In the genomic region with DNA sequence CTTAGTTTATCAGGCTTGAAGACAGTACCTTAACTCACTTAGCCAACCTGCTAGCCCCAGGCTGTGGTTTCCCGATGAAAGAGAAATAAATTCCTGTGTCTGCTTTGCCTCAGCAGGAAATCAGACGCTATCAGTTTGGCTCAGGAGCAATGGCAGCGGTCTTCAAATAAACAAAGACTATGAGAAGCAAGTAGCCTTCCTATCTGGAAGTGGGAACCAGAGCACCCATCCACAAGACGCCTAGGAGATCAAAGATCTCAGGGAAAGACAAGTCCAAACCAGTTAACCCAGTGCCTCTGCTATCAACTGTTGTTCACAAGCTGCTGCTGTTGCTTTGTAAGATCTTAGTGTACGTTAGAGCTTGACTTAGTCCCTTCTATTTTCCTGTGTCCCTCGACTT, we compare ENCODE assay signal across 18 mouse cellular contexts. TPM values are rescaled to one million over a fixed set of nuclear protein-coding genes. Genes with fewer than 3 reads are reported as not detected.
A peak's percentile ranks its signal among the peaks of the same experiment; 100 is the strongest.
DNase-seq lines count a peak whose midpoint lies in the region; ATAC-seq lines count a peak whose summit lies in the region.
"Had no signal": no experiment of that assay in that cellular context is flagged by ENCODE, and none has a peak within 500 bp of the region (broad histone marks: within the 10 kb centered on the region; RNA-seq: fewer than 3 reads in every experiment).

No protein-coding gene starts in this region.

- no peak for ATAC-seq in kidney, embryonic 15.5 days (replicated peaks; ENCODE audit: low FRiP score)
- ATAC-seq in embryonic facial prominence, embryonic 11.5 days (replicated peaks; ENCODE audit: insufficient number of reproducible peaks, low FRiP score, low TSS enrichment, low read depth) = no peak
- no peak for ATAC-seq in forebrain, embryonic 14.5 days
- ATAC-seq: forebrain, embryonic 16.5 days; midbrain, embryonic 15.5 days; Patski had no signal

- H3K36me3 ChIP-seq in heart, embryonic 10.5 days = no peaks in the 10 kb centered on the region
- no peaks in the 10 kb centered on the region for H3K36me3 ChIP-seq in kidney, embryonic 15.5 days
- no peaks in the 10 kb centered on the region for H3K36me3 ChIP-seq in embryonic facial prominence, embryonic 11.5 days (replicated peaks; ENCODE audit: control insufficient read depth, insufficient read depth, low read depth, low read length)
- H3K36me3 ChIP-seq in forebrain, embryonic 14.5 days (ENCODE audit: control insufficient read depth, insufficient read depth, low read length) = no peaks in the 10 kb centered on the region
- H3K36me3 ChIP-seq: midbrain, embryonic 15.5 days; neural tube, embryonic 13.5 days had no signal

- H3K4me3 ChIP-seq in heart, embryonic 10.5 days = peak overlapping the region; percentile 29
- no peak overlapping the region for H3K4me3 ChIP-seq in kidney, embryonic 15.5 days (replicated peaks)
- H3K4me3 ChIP-seq in embryonic facial prominence, embryonic 11.5 days (ENCODE audit: low read depth, low read length) = no peak overlapping the region
- no peak overlapping the region for H3K4me3 ChIP-seq in forebrain, embryonic 14.5 days (ENCODE audit: low read depth, low read length)
- H3K4me3 ChIP-seq: midbrain, embryonic 15.5 days; neural tube, embryonic 13.5 days had no signal

- H3K4me2 ChIP-seq in kidney, embryonic 15.5 days = no peak overlapping the region
- no peak overlapping the region for H3K4me2 ChIP-seq in embryonic facial prominence, embryonic 11.5 days (ENCODE audit: low read depth, low read length)
- H3K4me2 ChIP-seq in forebrain, embryonic 14.5 days (ENCODE audit: low read length) = no peak overlapping the region
- H3K4me2 ChIP-seq: midbrain, embryonic 15.5 days; neural tube, embryonic 13.5 days had no signal

- H3K27ac ChIP-seq in heart, embryonic 10.5 days = peak overlapping the region; percentile 72
- peak overlapping the region; percentile 22; the same call in 1 of the 2 replicates for H3K27ac ChIP-seq in kidney, embryonic 15.5 days
- H3K27ac ChIP-seq in embryonic facial prominence, embryonic 11.5 days (replicated peaks; ENCODE audit: low read depth, low read length) = 0 out of 2 replicates have a peak overlapping the region, but pooled peaks have one; percentile 28
- H3K27ac ChIP-seq in forebrain, embryonic 14.5 days (ENCODE audit: low read depth, low read length) = no peak overlapping the region
- H3K27ac ChIP-seq: midbrain, embryonic 15.5 days; neural tube, embryonic 13.5 days had no signal

- H3K4me1 ChIP-seq in heart, embryonic 10.5 days = peaks cover 16% of the 10 kb centered on the region
- peaks cover 14% of the 10 kb centered on the region for H3K4me1 ChIP-seq in kidney, embryonic 15.5 days
- H3K4me1 ChIP-seq in embryonic facial prominence, embryonic 11.5 days (ENCODE audit: control insufficient read depth, insufficient read depth, low read length) = peaks cover 4% of the 10 kb centered on the region; the same call in 1 of the 2 replicates
- no peaks in the 10 kb centered on the region for H3K4me1 ChIP-seq in forebrain, embryonic 14.5 days (ENCODE audit: control insufficient read depth, insufficient read depth, low read length)

- 6% methylated on average over 6 of the region's 6 CpGs for WGBS in heart, embryonic 10.5 days
- whole genome bisulfite sequencing in kidney, embryonic 15.5 days = 28% methylated on average over 6 of the region's 6 CpGs
- 18% methylated on average over 6 of the region's 6 CpGs for WGBS in embryonic facial prominence, embryonic 11.5 days
- WGBS in forebrain, embryonic 14.5 days = 33% methylated on average over 6 of the region's 6 CpGs

- H3K9me3 ChIP-seq in heart, embryonic 10.5 days = no peaks in the 10 kb centered on the region
- H3K9me3 ChIP-seq in kidney, embryonic 15.5 days (replicated peaks) = no peaks in the 10 kb centered on the region
- H3K9me3 ChIP-seq in embryonic facial prominence, embryonic 11.5 days (replicated peaks; ENCODE audit: control insufficient read depth, low read length) = no peaks in the 10 kb centered on the region
- no peaks in the 10 kb centered on the region for H3K9me3 ChIP-seq in forebrain, embryonic 14.5 days (replicated peaks; ENCODE audit: control insufficient read depth, low read length)
- H3K9me3 ChIP-seq: midbrain, embryonic 15.5 days; neural tube, embryonic 13.5 days had no signal

- no peak overlapping the region for H3K9ac ChIP-seq in kidney, embryonic 15.5 days
- H3K9ac ChIP-seq in embryonic facial prominence, embryonic 11.5 days (replicated peaks; ENCODE audit: low read length) = no peak overlapping the region
- no peak overlapping the region for H3K9ac ChIP-seq in forebrain, embryonic 14.5 days (ENCODE audit: low read length)
- H3K9ac ChIP-seq: midbrain, embryonic 15.5 days; neural tube, embryonic 13.5 days had no signal

- no peak for DNase-seq in heart, embryonic 10.5 days (ENCODE audit: low spot score)
- no peak for DNase-seq in heart, adult 18-20 months
- no peak for DNase-seq in kidney, postnatal 25 days
- no peak for DNase-seq in embryonic facial prominence, embryonic 11.5 days (ENCODE audit: low spot score)
- DNase-seq in lung, postnatal 36 days = peak; percentile 54
- DNase-seq in forebrain, embryonic 14.5 days (ENCODE audit: low spot score) = no peak
- DNase-seq in thymus, postnatal 25 days = no peak
- DNase-seq: adrenal gland, postnatal 25 days; B cell, adult 2 months; gastrocnemius, postnatal 25 days; kidney, adult 11 months; right cerebral cortex, adult 18-20 months; thymus, postnatal 36 days had no signal

- no peaks in the 10 kb centered on the region for H3K27me3 ChIP-seq in heart, embryonic 10.5 days (ENCODE audit: insufficient read depth, poor library complexity, severe bottlenecking)
- no peaks in the 10 kb centered on the region for H3K27me3 ChIP-seq in kidney, embryonic 15.5 days
- no peaks in the 10 kb centered on the region for H3K27me3 ChIP-seq in embryonic facial prominence, embryonic 11.5 days (ENCODE audit: control insufficient read depth, insufficient read depth, low read length)
- no peaks in the 10 kb centered on the region for H3K27me3 ChIP-seq in forebrain, embryonic 14.5 days (replicated peaks; ENCODE audit: control insufficient read depth, insufficient read depth, low read length)
- H3K27me3 ChIP-seq: midbrain, embryonic 15.5 days; neural tube, embryonic 13.5 days had no signal

RNA-seq across cellular contexts. Expression of a gene that starts 6.9 kb away (rescaled TPM):
- 76.2 and 96.5 TPM in 2 replicates for polyA plus RNA-seq in heart, embryonic 10.5 days (2016; fragmentation: Nextera tagmentation; extraction: Ambion mirVana)
- 10 to 100 TPM; 86.5 to 90.5 TPM for total RNA-seq in heart, adult 18-20 months (2021)
- 41.6 and 47.7 TPM in 2 replicates for polyA plus RNA-seq in kidney, embryonic 15.5 days (2015; fragmentation: Nextera tagmentation; extraction: Ambion mirVana)
- 81.9 and 85.1 TPM in 2 replicates for polyA plus RNA-seq in embryonic facial prominence, embryonic 11.5 days (2014; fragmentation: Nextera tagmentation; extraction: Ambion mirVana)
- 186 and 229 TPM in 2 replicates for polyA plus RNA-seq in forebrain, embryonic 14.5 days (2014; fragmentation: Nextera tagmentation; extraction: Ambion mirVana)
